Mouse (Mus musculus) layer of hippocampus, adult 9-11 months (tissue): ENCODE results near the gene Hoxb6.

Experiments
- DNase-seq: peaks from one replicate; pipeline ENCODE4 v3.0.0; 2022

The Hoxb6 gene

DNA sequence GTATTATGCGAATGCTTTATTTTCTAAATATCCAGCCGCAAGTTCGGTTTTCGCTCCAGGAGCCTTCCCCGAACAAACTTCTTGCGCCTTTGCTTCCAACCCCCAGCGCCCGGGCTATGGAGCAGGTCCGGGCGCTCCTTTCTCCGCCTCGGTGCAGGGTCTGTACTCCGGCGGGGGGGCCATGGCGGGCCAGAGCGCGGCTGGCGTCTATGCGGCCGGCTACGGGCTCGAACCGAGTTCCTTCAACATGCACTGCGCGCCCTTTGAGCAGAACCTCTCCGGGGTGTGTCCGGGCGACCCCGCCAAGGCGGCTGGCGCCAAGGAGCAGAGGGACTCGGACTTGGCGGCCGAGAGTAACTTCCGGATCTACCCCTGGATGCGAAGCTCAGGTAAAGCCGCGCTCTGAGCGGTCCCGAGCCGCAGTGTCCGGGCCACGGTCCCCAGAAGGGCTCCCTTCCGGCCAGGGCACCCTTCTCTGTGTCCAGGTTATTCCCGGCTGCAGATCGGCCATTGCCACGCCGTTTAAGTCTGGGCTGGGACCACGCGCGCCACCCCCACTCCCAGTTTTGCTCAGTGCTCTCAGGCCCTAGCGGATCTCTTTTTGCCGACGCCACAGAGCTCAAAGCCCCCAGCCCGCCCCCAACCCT, 5.4 kb upstream of the Hoxb6 start:
- no peak for DNase-seq

DNA sequence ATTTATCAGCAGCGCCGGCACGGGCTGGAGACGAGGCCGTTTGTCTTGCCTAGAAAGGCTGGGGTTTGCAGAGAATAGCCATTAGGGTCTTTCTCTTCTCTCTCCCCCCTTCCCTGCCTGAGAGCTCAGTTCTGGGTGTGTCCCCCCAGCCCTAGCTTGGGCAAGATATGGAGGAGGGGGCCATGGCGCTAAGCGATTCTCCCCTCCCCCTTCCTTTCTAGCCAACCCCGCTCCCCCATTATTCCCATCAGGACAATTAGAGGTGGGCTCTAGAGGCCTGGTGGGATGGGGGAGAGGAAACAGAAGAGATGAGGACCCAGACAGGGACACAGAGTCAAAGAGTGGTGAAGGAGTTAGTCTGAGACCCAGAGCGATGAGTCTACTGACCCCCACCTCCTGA, 4.9 kb upstream of the Hoxb6 start:
- DNase-seq: no peak

DNA sequence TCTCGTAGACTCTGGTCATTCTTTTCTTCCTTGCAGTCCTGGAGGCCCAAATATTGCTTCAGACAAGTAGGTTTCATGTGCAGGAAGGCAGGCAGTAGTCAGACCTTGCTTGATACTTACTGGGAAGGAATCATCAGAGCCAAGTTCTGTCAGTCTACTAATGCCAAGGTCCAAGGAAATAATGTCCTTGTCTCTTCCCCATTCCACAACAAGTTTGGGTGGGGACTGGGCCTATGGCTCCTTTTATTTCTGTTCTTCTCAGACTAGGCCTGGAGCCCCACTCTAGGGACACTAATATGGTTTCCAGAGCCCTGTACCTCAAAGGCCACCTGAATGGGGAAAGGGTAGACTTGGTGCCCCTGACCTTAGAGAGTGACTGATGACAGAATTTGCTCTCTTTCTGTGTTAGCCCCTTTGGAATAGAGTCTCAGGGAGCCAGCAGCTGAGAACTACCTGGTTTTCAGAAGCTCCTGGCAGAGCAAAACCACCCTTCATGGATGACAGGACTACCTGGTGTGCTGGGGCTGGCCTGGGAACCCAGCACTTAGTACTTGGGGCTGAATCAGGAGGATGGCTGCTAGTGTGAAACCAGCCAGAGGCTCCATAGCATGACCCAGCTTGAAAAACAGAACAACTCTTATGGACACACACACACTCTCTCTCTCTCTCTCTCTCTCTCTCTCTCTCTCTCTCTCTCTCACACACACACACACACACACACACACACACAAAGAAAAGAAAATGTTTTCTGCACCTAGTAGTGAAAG, 3.6 kb upstream of the Hoxb6 start:
- no peak for DNase-seq

DNA sequence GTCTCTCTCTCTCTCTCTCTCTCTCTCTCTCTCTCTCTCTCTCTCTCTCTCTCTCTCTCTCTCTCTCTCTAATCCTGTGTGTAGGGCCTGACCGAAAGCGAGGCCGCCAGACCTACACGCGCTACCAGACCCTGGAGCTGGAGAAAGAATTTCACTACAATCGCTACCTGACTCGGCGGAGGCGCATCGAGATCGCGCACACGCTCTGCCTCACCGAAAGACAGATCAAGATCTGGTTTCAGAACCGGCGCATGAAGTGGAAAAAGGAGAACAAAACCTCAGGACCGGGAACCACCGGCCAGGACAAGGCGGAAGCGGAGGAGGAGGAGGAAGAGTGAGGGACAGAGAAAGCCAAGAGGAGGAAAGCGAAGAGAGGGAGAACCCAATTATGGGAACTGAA, 3.0 kb upstream of the Hoxb6 start:
- DNase-seq: no peak

DNA sequence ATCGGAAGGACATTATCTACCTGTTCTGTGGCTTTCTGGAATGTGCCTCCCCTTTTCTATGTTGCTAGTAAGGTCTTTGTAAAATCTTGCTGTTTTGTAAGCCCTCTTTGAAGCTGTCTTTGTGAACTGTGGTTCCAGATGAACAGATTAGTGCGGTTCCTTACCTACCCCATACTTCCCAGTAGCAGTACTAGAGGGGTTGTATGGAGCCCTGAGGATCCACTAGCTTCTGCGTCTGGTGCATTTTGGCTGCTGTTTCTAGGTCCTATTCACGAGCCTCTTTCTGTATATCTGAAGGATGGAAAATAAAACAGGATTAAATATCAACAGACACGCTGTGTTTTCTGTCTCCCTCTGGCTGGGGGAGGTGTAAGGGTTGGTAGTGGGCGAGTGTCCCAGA, 2.4 kb upstream of the Hoxb6 start:
- no peak for DNase-seq

DNA sequence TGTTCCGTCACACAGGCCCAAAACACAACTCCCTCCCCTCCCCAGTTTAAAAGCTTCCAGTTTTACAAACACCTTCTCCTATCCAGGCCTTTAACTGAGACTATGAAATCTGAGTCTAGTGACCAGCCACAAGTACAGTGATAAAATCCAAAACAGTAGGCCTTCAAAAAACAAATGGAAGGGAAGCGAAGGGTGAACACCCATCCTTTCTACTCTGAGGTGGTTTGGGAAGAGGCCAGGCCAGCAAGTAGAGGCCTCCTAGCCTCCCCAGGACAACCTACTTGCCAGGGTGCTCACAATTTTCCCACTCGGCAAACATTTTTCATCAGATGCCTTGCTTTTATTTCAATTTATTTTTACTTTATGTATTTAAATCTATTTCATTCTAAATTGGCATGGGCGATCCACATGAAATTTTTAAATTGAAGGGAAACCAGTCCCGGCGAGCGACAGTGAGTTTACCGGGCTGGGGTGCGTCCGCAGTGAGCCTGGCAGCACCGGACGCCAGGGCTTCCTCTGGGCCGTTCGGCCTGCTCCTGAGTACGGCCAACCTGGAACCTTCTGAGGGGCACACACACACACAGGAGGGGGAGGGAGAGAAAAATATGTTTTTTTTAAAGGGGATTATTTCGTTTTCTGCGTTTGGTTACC, 1.4 kb upstream of the Hoxb6 start:
- no peak for DNase-seq

DNA sequence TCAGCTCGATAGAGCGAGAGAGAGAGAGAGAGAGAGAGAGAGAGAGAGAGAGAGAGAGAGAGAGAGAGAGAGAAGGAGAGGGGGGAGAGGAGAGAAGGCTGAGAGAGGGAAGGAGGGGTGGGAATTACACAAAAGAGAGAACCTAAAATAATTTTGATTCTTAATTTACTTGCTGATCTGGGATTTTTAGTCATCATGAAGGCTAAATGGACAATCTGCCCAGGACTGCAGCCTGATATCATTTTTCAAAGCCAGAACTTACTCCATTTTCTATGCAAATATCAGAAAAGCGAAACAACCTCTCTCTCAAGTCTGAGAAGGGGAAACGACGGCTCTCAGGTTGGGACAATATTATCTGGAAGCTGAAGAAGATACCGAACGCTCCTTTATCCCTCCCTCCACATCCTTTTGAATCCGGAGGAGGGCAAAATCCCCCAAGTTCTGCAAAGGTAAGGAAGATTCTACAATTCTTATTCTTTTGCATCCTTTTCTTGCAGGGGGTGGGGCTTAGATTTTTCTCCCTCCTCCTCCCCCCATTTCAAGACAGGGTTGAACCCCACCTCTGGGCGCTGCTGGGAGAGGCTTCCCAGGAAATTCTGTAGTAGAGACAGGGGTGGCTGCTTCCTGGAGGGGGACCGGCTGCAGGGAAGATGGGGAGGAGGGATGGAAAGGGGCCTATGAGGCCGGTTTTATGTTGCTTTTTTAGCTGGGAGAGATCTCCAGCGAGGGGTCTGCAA, 457 bp downstream of the Hoxb6 start:
- no peak for DNase-seq

DNA sequence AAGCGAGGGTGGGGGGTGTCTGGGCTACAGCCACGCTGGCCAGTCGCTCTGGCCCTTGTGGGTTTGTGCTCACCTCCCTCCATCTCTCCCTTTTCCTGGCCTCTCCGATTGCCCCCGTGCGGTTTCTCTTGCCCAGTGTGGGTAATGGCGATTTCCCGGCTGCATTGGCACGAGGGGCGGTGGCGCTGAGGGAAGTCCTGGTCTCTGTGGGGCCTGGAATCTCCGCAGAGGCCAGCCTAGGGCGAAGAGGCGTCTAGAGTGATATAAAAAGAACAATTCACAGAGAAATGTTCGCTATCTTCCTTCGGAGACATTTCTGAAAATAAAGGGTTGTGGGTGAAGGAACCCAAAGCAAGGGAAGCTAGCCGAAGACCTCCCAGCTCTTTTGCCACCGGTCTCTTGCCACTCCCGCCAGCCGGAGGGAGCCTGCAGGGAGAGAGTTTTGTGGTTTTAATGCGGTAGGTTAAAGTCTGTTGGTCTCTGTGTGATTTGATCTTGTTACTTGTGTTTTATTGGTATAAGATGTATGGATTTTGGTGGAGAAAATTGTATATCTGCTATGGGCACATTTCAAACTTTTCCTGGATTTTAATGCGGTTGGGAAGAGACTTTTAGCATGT, 1.1 kb downstream of the Hoxb6 start:
- no peak for DNase-seq

DNA sequence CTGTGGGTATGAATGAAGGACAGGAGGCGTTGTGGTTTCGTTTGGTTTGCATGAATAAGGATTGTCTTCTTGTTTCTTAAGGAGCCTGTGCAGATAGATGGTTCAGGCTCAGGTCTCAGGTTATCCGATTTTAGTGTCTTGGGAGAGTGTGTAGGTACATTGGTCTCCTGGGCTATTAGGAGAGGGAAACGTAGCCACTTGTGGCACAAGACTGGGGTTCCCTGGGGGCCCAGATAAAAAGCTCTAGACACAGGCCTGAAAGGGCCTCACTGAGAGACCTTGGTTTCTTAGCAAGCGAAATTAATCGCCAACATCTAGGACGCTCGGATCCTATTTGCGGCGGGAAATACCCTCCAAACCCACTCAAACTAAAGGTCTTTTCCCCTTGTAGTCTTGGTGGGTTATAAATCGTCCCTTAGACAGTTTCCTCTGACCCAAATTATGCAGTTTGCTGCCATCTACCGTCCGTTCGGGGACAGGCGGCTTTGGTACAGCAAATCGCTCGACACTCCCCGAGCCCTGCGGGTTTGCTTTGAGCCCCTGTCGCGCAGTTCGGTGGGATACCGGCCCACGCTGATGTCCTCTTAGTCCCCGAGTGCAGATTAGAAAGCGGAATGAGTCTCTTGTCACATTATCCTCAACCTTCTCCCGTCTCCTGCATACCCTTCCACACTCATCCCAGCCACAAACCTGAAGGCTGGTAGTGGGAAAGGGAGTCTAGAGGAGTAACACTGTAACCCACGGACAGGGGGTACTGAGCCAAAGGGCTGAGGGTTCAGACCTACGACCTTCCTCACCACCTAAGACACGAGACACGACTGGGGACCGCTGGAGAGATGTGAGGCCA, 2.2 kb downstream of the Hoxb6 start:
- no peak for DNase-seq

DNA sequence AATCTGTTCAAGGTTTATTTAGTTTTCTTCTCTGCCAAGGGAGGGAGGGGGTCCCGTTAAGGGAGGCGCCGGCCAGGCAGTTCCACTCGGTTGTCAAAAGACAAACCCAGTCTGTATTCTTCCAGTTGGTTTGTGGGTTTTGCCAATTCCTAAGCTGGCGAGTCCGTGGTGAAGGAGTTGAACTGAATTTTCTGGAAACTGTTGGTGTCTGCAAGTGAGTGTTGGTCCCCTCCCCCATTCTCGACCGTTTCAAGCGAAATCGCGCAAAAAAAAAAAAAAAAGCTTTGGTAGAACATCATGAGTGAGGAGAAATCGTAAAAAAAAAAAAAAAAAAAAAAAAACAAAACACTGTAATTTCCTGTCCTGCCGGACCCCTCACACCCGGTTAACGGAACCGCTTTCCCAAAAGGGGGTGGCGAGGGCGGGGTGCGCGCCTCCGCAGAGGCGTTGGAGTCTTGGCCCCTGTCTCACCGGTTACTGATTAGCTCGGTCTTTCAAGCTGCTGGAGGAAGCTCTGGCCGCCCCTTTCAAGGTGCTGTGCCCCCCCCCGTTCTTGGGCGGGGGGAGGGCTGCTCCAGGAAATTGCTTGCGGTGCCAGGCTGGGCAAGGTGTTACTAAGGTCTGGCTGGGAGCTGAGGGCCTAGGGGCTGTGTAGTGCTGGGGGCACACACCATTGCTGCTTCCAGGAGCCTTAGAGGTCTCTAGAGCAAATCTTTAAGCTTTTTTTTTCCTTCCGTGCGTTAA, 3.0 kb downstream of the Hoxb6 start:
- no peak for DNase-seq

DNA sequence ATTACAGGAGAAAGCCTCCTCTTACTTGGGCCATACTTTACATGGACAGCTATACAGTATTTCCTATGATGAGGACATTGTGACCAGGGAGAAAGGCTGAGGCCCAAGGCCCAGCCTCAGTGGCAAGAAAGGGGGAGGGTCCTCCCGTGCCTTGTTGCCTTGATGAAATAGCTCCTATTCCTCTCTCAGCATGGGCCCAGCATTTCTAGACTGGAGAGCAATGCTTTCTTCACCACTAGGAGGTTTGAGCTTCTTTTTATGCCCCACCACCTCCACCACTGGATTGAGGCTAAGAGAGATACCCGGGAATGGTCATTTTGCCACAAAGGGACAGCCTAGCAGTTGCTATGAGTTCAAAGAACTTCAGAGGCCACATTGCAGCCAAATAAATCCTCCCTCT, 4.7 kb downstream of the Hoxb6 start:
- no peak for DNase-seq

DNA sequence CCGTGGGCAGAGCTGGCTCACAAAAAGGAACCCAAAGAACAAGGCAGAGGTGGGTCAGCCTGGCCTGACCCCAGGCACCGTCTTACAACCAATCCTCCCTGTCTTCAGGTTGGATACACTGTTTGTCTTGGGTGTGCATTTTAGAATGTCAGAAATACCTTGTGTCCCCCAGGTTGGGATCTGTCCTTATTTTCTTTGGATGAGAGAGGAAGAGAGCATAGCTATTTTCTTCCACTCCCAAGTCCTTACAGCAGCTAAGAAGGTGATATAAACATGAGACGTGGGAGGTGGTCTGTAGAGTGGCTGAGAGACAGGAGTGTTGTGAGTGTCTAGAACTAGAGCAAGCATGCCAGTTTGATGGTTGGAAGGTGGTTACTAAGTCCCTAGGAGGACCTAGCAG, 5.2 kb downstream of the Hoxb6 start:
- DNase-seq: no peak

DNA sequence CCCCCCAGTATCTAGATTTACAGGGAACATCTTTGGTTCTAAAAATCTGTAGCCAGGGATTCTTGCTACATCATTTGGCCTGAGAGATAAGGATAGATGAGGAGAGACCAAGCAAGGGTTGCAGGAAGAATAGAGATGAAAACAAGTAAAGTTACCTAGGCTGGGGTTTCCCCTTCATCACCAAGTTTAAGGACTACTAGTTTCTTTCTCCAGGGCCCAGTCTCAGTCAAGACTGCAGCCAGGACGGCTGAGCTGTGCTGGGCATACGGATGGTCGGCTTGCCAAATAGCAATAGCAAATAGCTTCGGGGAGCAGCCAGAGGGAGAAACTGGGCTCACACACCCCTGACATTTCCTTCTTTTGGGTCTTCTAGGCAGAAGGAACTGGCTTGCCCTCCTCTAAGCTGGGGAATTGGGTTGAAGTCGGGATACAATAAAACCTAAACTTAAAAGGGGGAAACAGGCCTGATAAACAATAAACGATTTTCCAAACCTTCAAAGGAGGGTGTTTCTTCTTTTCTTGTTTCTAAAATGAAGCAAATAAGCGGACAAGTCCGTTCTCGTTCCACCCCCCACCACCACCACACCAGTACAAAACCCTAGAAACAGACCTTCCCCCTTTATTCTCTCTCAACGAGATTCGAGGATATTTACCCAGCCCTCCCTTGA, 5.8 kb downstream of the Hoxb6 start:
- no peak for DNase-seq

DNA sequence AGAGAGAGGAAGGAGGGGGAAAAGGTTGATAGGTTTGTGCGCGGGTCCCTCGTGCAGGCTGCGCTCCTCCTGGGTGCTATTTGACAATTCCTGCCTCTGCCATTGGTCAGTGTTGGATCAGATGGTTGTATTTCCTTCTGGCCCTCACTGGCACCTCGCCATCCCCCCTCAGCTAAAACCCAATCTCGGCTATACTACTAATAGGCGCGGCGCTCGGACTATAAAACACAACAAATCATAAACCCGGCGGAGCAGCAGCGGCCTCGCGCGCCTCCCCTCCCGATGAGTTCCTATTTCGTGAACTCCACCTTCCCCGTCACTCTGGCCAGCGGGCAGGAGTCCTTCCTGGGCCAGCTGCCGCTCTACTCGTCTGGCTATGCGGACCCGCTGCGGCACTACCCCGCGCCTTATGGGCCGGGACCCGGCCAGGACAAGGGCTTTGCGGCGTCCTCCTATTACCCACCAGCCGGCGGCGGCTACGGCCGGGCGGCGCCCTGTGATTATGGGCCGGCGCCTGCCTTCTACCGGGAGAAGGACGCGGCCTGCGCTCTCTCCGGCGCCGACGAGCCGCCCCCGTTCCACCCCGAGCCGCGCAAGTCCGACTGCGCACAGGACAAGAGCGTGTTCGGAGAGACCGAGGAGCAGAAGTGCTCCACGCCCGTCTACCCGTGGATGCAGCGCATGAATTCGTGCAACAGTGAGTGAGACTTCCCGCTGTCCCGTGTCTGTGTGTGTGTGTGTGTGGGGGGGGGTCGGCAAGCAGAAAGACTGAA, 6.8 kb downstream of the Hoxb6 start:
- no peak for DNase-seq

DNA sequence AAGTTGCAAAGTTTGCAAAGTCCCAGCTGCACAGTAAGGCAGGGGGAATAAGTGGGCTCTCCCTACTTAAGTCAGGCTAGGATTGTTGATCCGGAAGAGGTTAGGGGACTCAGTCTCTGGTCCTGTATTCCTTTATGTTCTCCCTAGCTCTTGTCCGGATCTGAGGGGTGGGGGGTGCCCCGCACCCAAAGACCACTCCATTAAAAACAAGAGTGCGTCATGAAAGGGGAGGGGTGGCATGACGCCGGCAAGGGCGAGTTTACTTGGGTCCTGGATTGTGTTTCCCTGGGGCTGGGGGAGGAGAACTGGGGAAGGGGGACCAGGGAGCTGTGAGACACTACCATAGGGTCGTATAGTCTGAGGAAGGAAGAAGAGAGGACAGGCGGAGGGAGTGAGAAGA, 7.5 kb downstream of the Hoxb6 start:
- no peak for DNase-seq

DNA sequence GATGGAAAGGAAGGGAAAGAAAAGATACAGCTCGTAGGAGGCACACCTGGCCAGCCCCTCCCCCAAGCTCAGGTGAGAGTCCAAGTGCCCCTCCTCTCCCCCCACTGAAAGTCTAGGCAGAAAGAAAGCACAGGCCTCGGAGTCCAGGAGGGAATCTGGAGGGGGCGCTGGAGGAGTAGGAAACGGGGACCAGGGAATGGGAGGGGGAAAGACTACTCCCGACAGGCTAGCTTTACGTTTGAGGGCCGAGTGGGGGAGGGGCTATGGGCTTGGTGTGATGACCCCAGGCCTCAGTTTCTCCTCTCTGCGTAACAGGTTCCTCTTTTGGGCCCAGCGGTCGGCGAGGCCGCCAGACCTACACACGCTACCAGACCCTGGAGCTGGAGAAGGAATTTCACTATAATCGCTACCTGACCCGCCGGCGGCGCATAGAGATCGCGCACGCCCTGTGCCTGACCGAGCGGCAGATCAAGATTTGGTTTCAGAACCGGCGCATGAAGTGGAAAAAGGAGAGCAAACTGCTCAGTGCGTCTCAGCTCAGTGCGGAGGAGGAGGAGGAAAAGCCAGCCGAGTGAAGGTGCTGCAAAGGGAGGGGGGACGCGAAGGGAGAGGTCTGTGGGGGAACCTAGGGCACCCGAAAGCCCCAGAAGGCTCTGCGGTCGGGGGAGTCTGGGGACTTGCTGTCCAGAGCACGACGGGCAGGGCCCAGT, 8.2 kb downstream of the Hoxb6 start:
- DNase-seq: no peak

DNA sequence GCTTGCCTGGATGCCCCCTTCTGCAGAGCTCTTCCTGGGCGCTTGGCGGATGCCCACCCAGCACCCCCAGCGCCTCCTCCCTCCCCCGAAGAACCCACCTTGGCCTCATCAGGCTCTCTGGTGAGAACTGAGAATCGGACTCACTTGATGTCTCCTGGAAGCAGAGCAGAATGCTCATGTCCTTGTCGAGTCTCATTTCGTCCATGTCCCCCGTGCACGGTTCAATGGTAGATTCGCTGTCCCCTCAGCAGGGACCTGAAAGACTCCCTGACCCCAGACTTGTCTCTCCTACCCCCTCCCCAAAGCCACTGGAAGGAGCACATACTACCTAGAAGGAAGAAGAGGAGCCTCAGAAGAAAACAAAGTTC, 8.8 kb downstream of the Hoxb6 start:
- no peak for DNase-seq

DNA sequence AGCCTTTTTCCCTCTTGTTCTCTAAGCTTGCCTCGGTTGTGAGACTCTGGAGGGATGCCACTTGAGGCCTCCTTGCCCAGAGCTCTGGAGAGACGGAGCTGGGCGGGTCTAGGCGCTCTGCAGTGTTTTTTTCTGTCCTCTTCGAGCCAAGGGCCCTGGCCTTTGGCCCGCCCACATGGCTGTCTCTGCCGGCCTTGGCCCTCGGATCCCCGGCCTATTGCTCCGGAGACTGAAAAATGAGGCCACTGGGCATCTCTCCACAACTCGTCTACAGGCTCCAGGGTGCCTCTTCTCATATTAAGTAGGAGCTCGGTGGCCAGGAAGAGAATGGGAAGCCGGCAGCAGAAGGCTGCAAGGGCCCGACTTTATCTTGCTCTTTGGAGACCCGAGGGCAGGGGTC, 9.6 kb downstream of the Hoxb6 start:
- peak; percentile 45 for DNase-seq

DNA sequence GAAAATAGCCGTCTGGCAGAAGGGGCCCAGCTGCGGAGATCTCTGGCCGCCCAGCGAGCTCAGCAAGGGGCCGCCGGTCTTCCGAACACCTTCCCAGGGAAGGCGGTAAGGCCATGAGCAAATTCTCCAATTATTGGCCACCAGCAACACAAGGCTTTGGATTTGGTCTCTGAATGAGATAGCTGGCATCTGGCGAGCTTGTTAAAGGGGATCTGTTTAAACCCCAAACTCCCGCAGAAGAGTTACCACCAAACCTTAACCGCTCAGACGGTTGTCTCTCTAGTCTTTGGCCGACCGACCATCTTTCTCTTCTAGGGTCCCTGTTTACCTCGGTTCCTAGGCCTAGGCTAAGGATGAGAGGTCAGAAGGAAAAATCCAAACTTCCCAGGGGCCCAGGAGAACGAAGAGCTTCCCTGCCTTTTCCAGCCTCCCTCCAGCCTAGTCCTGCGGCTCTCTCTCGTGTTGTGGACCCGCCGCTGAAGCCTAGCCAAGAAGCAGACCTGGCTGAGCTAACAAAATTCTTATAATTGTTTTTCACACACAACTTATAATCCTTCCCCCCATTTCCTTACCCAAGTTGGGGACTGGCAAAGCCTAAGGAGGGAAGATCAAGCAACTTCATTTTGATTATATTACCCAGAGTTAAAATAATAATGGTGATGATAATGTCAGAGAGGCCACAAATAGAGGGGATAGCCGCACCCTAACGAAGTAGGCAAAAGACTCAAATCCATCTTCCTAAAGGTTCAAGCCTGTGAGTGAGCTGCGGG, 10.3 kb downstream of the Hoxb6 start:
- DNase-seq: no peak
